22 mouse cellular contexts compared by ENCODE assay signal in genomic region chr8:88598578-88598977, GRCm38 (mm10).
"Had no signal": no experiment of that assay in that cellular context is flagged by ENCODE, and none has a peak within 500 bp of the region (broad histone marks: within the 10 kb centered on the region; RNA-seq: fewer than 3 reads in every experiment).

No protein-coding gene starts in this region.

- H3K27me3 ChIP-seq: limb, embryonic 13.5 days; liver, embryonic 15.5 days; neural tube, embryonic 12.5 days; neural tube, embryonic 15.5 days; stomach, embryonic 15.5 days had no signal

- H3K4me3 ChIP-seq: left cerebral cortex, adult 2 months; limb, embryonic 13.5 days; liver, embryonic 12.5 days; liver, embryonic 15.5 days; neural tube, embryonic 12.5 days; neural tube, embryonic 15.5 days; stomach, embryonic 15.5 days had no signal

- H3K4me1 ChIP-seq: liver, embryonic 12.5 days; liver, embryonic 15.5 days had no signal

- H3K9ac ChIP-seq: limb, embryonic 13.5 days; liver, embryonic 12.5 days; liver, embryonic 15.5 days; neural tube, embryonic 12.5 days; neural tube, embryonic 15.5 days; stomach, embryonic 15.5 days had no signal

- H3K4me2 ChIP-seq: limb, embryonic 13.5 days; liver, embryonic 12.5 days; liver, embryonic 15.5 days; neural tube, embryonic 12.5 days; neural tube, embryonic 15.5 days; stomach, embryonic 15.5 days had no signal

- ATAC-seq: inflammation-experienced regulatory T-cells, adult 6 months; intestine, embryonic 16.5 days; liver, embryonic 12.5 days had no signal

- H3K9me3 ChIP-seq: liver, embryonic 12.5 days; liver, embryonic 15.5 days; neural tube, embryonic 15.5 days; stomach, embryonic 15.5 days had no signal

- DNase-seq: kidney, adult 18-20 months; kidney, adult 9 months; kidney, postnatal 10 days; kidney, postnatal 36 days; layer of hippocampus, postnatal 36 days; liver; lung, adult 18-20 months; midbrain, embryonic 14.5 days; right cerebral cortex, adult 18-20 months; right cerebral cortex, postnatal 14 days; right cerebral cortex, postnatal 4 days; thymus, postnatal 25 days had no signal

- H3K27ac ChIP-seq: left cerebral cortex, adult 2 months; limb, embryonic 13.5 days; liver, embryonic 12.5 days; liver, embryonic 15.5 days; macrophage; neural tube, embryonic 12.5 days; neural tube, embryonic 15.5 days; stomach, embryonic 15.5 days had no signal

- H3K36me3 ChIP-seq: limb, embryonic 13.5 days; liver, embryonic 12.5 days; liver, embryonic 15.5 days; neural tube, embryonic 15.5 days; stomach, embryonic 15.5 days had no signal
